Mouse (Mus musculus) MEL (cell line): ENCODE results near the gene F2.

Experiments
- CHD2 ChIP-seq: IDR thresholded peaks from 2 replicates; pipeline ENCODE4 v1.6.1; 2011; ENCODE audit warnings: low read length, improper control_type of control experiment
- EP300 ChIP-seq, 2 experiments: IDR thresholded peaks; 2 replicates each; pipeline ENCODE4 v1.6.1; 2011; ENCODE audit warnings: improper control_type of control experiment in 2 of 2, low read length in 2 of 2, low read depth in 1 of 2, mild to moderate bottlenecking in 1 of 2
- GABPA ChIP-seq: IDR thresholded peaks from 2 replicates; pipeline ENCODE4 v1.6.1; 2012; ENCODE audit warnings: low read depth, mild to moderate bottlenecking, inconsistent platforms, low read length, improper control_type of control experiment, moderate library complexity
- MAFK ChIP-seq: IDR thresholded peaks from 2 replicates; pipeline ENCODE4 v1.6.1; 2011; ENCODE audit warnings: low read depth, mild to moderate bottlenecking, low read length, improper control_type of control experiment, borderline replicate concordance
- NRF1 ChIP-seq: IDR thresholded peaks from 2 replicates; pipeline ENCODE4 v1.6.1; 2014; ENCODE audit warnings: low read depth, mild to moderate bottlenecking, inconsistent platforms, low read length, improper control_type of control experiment, moderate library complexity; ENCODE audit not compliant: poor library complexity, insufficient read depth, severe bottlenecking
- POLR2A ChIP-seq, 2 experiments: IDR thresholded peaks; 2 replicates each; pipeline ENCODE4 v1.6.1; 2011 to 2012; ENCODE audit warnings: low read length in 2 of 2, mild to moderate bottlenecking in 2 of 2, control low read depth in 1 of 2, improper control_type of control experiment in 1 of 2, low read depth in 1 of 2, moderate library complexity in 1 of 2; ENCODE audit not compliant: control insufficient read depth in 1 of 2, insufficient read depth in 1 of 2, poor library complexity in 1 of 2

DNA sequence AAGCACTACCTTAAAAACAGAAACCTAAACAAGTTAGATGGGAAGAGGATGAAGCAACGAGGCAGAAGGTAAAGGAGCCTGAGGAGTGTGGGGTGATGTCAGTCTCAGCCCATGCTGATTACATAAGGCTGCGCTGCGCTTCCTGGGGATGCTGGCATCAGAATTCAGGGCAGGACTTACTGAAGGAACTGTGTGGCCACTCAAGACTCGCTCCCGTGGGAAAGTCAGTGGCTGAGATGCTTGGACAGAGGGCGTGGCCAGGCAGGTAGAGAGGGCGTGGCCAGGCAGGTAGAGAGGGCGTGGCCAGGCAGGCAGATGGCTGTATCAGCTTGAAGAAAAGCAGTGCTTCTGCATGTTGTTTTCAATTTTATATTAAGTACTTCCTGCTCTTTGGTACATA is 47.7 kb upstream of the F2 start:
- no peak for TF ChIP-seq GABPA
- no peak for TF ChIP-seq CHD2
- no peak for TF ChIP-seq NRF1
- TF ChIP-seq EP300 (IDR thresholded peaks at IDR 0.05; ENCODE audit: low read depth in 1 of 2, low read length in 2 of 2) = no peak
- no peak for TF ChIP-seq MAFK
- no peak for TF ChIP-seq POLR2A (IDR thresholded peaks at IDR 0.05; ENCODE audit: control insufficient read depth in 1 of 2, insufficient read depth in 1 of 2, low read depth in 1 of 2, low read length in 2 of 2, poor library complexity in 1 of 2)
